Mouse (Mus musculus): ENCODE measurements around the gene Ltbp2.
A peak's percentile ranks its signal among the peaks of the same experiment; 100 is the strongest.

Gene Ltbp2

GRCm38 (mm10) chr12:84839965-84840364 lies 36.4 kb downstream of the Ltbp2 start:
- DNase-seq (ENCODE audit: low spot score): no peak

- no peak for DNase-seq (ENCODE audit: low spot score)
These were observed 40.7 kb downstream of the Ltbp2 start for GRCm38 (mm10) chr12:84835626-84836025.

GRCm38 (mm10) chr12:84834773-84835172 lies 41.6 kb downstream of the Ltbp2 start:
- no peak for DNase-seq (ENCODE audit: low spot score)

- DNase-seq (ENCODE audit: low spot score): no peak
These were observed 44.7 kb downstream of the Ltbp2 start for GRCm38 (mm10) chr12:84831648-84832047.

GRCm38 (mm10) chr12:84831141-84831540 lies 45.2 kb downstream of the Ltbp2 start:
- DNase-seq (ENCODE audit: low spot score): no peak

GRCm38 (mm10) chr12:84830438-84830837 lies 45.9 kb downstream of the Ltbp2 start:
- no peak for DNase-seq (ENCODE audit: low spot score)

- no peak for DNase-seq (ENCODE audit: low spot score)
These were observed 46.4 kb downstream of the Ltbp2 start for GRCm38 (mm10) chr12:84829913-84830312.

- no peak for DNase-seq (ENCODE audit: low spot score)
These were observed 47.1 kb downstream of the Ltbp2 start for GRCm38 (mm10) chr12:84829109-84829724.

- no peak for DNase-seq (ENCODE audit: low spot score)
These were observed 48.9 kb downstream of the Ltbp2 start for GRCm38 (mm10) chr12:84827384-84827933.

- no peak for DNase-seq (ENCODE audit: low spot score)
These were observed 52.1 kb downstream of the Ltbp2 start for GRCm38 (mm10) chr12:84824203-84824602.

GRCm38 (mm10) chr12:84823601-84824000 lies 52.7 kb downstream of the Ltbp2 start:
- DNase-seq (ENCODE audit: low spot score): no peak

GRCm38 (mm10) chr12:84819236-84820168 lies 56.8 kb downstream of the Ltbp2 start:
- DNase-seq (ENCODE audit: low spot score): peak; percentile 53

- DNase-seq (ENCODE audit: low spot score): no peak
These were observed 57.8 kb downstream of the Ltbp2 start for GRCm38 (mm10) chr12:84818496-84818895.

GRCm38 (mm10) chr12:84814663-84815325 lies 61.5 kb downstream of the Ltbp2 start:
- no peak for DNase-seq (ENCODE audit: low spot score)

- no peak for DNase-seq (ENCODE audit: low spot score)
These were observed 62.6 kb downstream of the Ltbp2 start for GRCm38 (mm10) chr12:84813773-84814172.

GRCm38 (mm10) chr12:84812004-84812403 lies 64.3 kb downstream of the Ltbp2 start:
- peak; percentile 56 for DNase-seq (ENCODE audit: low spot score)

GRCm38 (mm10) chr12:84811510-84811909 lies 64.8 kb downstream of the Ltbp2 start:
- DNase-seq (ENCODE audit: low spot score): peak; percentile 54

- DNase-seq (ENCODE audit: low spot score): no peak
These were observed 65.5 kb downstream of the Ltbp2 start for GRCm38 (mm10) chr12:84810810-84811209.

- no peak for DNase-seq (ENCODE audit: low spot score)
These were observed 67.3 kb downstream of the Ltbp2 start for GRCm38 (mm10) chr12:84809033-84809432.

GRCm38 (mm10) chr12:84807351-84807750 lies 69.0 kb downstream of the Ltbp2 start:
- DNase-seq (ENCODE audit: low spot score): no peak

- DNase-seq (ENCODE audit: low spot score): no peak
These were observed 69.6 kb downstream of the Ltbp2 start for GRCm38 (mm10) chr12:84806726-84807125.

GRCm38 (mm10) chr12:84806010-84806409 lies 70.3 kb downstream of the Ltbp2 start:
- no peak for DNase-seq (ENCODE audit: low spot score)

All from MN1 (cell line).